Mouse (Mus musculus) embryonic facial prominence, embryonic 13.5 days (tissue): ENCODE data around the gene Foxk1. TPM values are rescaled to one million over a fixed set of nuclear protein-coding genes. Genes with fewer than 3 reads are reported as not detected.

Experiments used
- ATAC-seq: fragments of 200-750 bp; cut with Nextera tagmentation; 2 replicates; pipeline ENCODE4 v1.8.0; 2017; ENCODE audit warnings: low read depth; ENCODE audit not compliant: insufficient number of reproducible peaks, insufficient read depth, low FRiP score, low TSS enrichment
- H3K27ac ChIP-seq: fragments of 300-500 bp; sonication (generic); 2 replicates; pipeline ENCODE4 v1.5.1; 2015; ENCODE audit warnings: moderate library complexity, mild to moderate bottlenecking, inconsistent platforms
- H3K27me3 ChIP-seq: fragments of 300-500 bp; sonication (generic); 2 replicates; pipeline ENCODE4 v1.6.1; 2015; ENCODE audit warnings: mild to moderate bottlenecking, inconsistent platforms
- H3K36me3 ChIP-seq: fragments of 300-500 bp; sonication (generic); 2 replicates; pipeline ENCODE4 v1.6.1; 2015; ENCODE audit warnings: mild to moderate bottlenecking, inconsistent platforms
- H3K4me1 ChIP-seq: fragments of 300-500 bp; sonication (generic); 2 replicates; pipeline ENCODE4 v1.6.1; 2015; ENCODE audit warnings: inconsistent platforms
- H3K4me2 ChIP-seq: fragments of 300-500 bp; sonication (generic); 2 replicates; pipeline ENCODE4 v1.6.1; 2015; ENCODE audit warnings: moderate library complexity, mild to moderate bottlenecking, inconsistent platforms
- H3K4me3 ChIP-seq: fragments of 300-500 bp; sonication (generic); 2 replicates; pipeline ENCODE4 v1.5.1; 2015; ENCODE audit warnings: mild to moderate bottlenecking, inconsistent platforms
- H3K9ac ChIP-seq: fragments of 300-500 bp; sonication (generic); 2 replicates; pipeline ENCODE4 v1.6.1; 2015; ENCODE audit warnings: mild to moderate bottlenecking, inconsistent platforms
- H3K9me3 ChIP-seq: fragments of 300-500 bp; sonication (generic); 2 replicates; pipeline ENCODE4 v1.6.1; 2016; ENCODE audit warnings: inconsistent platforms
- WGBS: fragments of 180-500 bp; shearing (Covaris S2); methylation state at CpG from one replicate; pipeline ENCODE4 v1.1.7; 2015; ENCODE audit warnings: mixed read lengths; 5-methylcytosine and 5-hydroxymethylcytosine counted together
- polyA plus RNA-seq: library from polyadenylated mRNA; unstranded; fragments of >200 nt; fragmentation: Nextera tagmentation; extraction: Ambion mirVana; gene quantifications from 2 replicates; pipeline ENCODE4 v1.2.1, GENCODE M21; 2015

Foxk1 gene
- polyA plus RNA-seq, 1 experiment from 2014 or later, result 5.0 TPM

- H3K9me3 ChIP-seq, result no peaks in the 10 kb centered on the region
Observed at GRCm38 (mm10) chr5:142489955-142490707, 88.8 kb downstream of the Foxk1 start.

GRCm38 (mm10) chr5:142493307-142493706, 92.0 kb downstream of the Foxk1 start:
- H3K9me3 ChIP-seq, result no peaks in the 10 kb centered on the region
- peaks cover 8% of the 10 kb centered on the region for H3K4me1 ChIP-seq
- H3K36me3 ChIP-seq, result peaks cover 3% of the 10 kb centered on the region; the same call in 1 of the 2 replicates
- no peak overlapping the region for H3K4me3 ChIP-seq
- H3K27me3 ChIP-seq, result no peaks in the 10 kb centered on the region
- WGBS, result 63% methylated on average over 3 of the region's 3 CpGs
- H3K4me2 ChIP-seq, result no peak overlapping the region
- no peak overlapping the region for H3K27ac ChIP-seq
- H3K9ac ChIP-seq, result no peak overlapping the region
- ATAC-seq, result no peak

More at GRCm38 (mm10) chr5:142489955-142490707, 88.8 kb downstream of the Foxk1 start:
- no peak overlapping the region for H3K4me2 ChIP-seq
- no peak for ATAC-seq
- H3K4me3 ChIP-seq, result no peak overlapping the region
- peaks cover 6% of the 10 kb centered on the region for H3K4me1 ChIP-seq
- H3K27ac ChIP-seq, result no peak overlapping the region
- WGBS, result 69% methylated on average over 9 of the region's 9 CpGs
- no peak overlapping the region for H3K9ac ChIP-seq
- peaks cover 3% of the 10 kb centered on the region; the same call in 1 of the 2 replicates for H3K36me3 ChIP-seq
- H3K27me3 ChIP-seq, result no peaks in the 10 kb centered on the region

- 52% methylated on average over 14 of the region's 14 CpGs for WGBS
- ATAC-seq, result no peak
- H3K27me3 ChIP-seq, result no peaks in the 10 kb centered on the region
- H3K9me3 ChIP-seq, result no peaks in the 10 kb centered on the region
- no peak overlapping the region for H3K9ac ChIP-seq
- H3K4me1 ChIP-seq, result peaks cover 22% of the 10 kb centered on the region
- no peak overlapping the region for H3K4me3 ChIP-seq
- H3K36me3 ChIP-seq, result peaks cover 3% of the 10 kb centered on the region; the same call in 1 of the 2 replicates
- no peak overlapping the region for H3K4me2 ChIP-seq
- H3K27ac ChIP-seq, result no peak overlapping the region
Observed at GRCm38 (mm10) chr5:142495321-142496096, 94.2 kb downstream of the Foxk1 start.

GRCm38 (mm10) chr5:142498964-142499363, 97.7 kb downstream of the Foxk1 start:
- H3K4me3 ChIP-seq, result no peak overlapping the region
- ATAC-seq, result no peak
- H3K4me2 ChIP-seq, result no peak overlapping the region
- peaks cover under 1% of the 10 kb centered on the region; the same call in 1 of the 2 replicates for H3K36me3 ChIP-seq
- no peak overlapping the region for H3K9ac ChIP-seq
- no peaks in the 10 kb centered on the region for H3K27me3 ChIP-seq
- 35% methylated on average over 3 of the region's 3 CpGs for WGBS
- peaks cover 22% of the 10 kb centered on the region; the same call in 1 of the 2 replicates for H3K4me1 ChIP-seq
- no peak overlapping the region for H3K27ac ChIP-seq
- no peaks in the 10 kb centered on the region for H3K9me3 ChIP-seq

GRCm38 (mm10) chr5:142500918-142501317, 99.6 kb downstream of the Foxk1 start:
- H3K4me3 ChIP-seq, result no peak overlapping the region
- H3K27me3 ChIP-seq, result no peaks in the 10 kb centered on the region
- H3K4me2 ChIP-seq, result no peak overlapping the region
- H3K36me3 ChIP-seq, result no peaks in the 10 kb centered on the region
- H3K9me3 ChIP-seq, result no peaks in the 10 kb centered on the region
- peaks cover 18% of the 10 kb centered on the region; the same call in 1 of the 2 replicates for H3K4me1 ChIP-seq
- no peak overlapping the region for H3K27ac ChIP-seq
- no peak for ATAC-seq
- WGBS, result 78% methylated on average over 10 of the region's 10 CpGs
- no peak overlapping the region for H3K9ac ChIP-seq

- no peak overlapping the region for H3K27ac ChIP-seq
- peaks cover 18% of the 10 kb centered on the region; the same call in 1 of the 2 replicates for H3K4me1 ChIP-seq
- peaks cover 6% of the 10 kb centered on the region; the same call in 1 of the 2 replicates for H3K36me3 ChIP-seq
- H3K4me2 ChIP-seq, result no peak overlapping the region
- H3K9me3 ChIP-seq, result no peaks in the 10 kb centered on the region
- H3K27me3 ChIP-seq, result no peaks in the 10 kb centered on the region
- 11% methylated on average over 3 of the region's 3 CpGs for WGBS
- no peak overlapping the region for H3K9ac ChIP-seq
- no peak overlapping the region for H3K4me3 ChIP-seq
- peak; percentile 64; the same call in 1 of the 2 replicates for ATAC-seq
Observed at GRCm38 (mm10) chr5:142502414-142502813, 101.1 kb downstream of the Foxk1 start.

GRCm38 (mm10) chr5:142504175-142504574, 102.9 kb downstream of the Foxk1 start:
- Histone ChIP-seq H3K4me1 (peaks cover 19% of the 10 kb centered on the region; the same call in 1 of the 2 replicates), H3K36me3 (peaks cover 6% of the 10 kb centered on the region; the same call in 1 of the 2 replicates), H3K4me2 (no peak overlapping the region), H3K27ac (no peak overlapping the region), H3K9me3 (no peaks in the 10 kb centered on the region), H3K9ac (no peak overlapping the region), H3K27me3 (no peaks in the 10 kb centered on the region), H3K4me3 (no peak overlapping the region)
- ATAC-seq, result no peak
- WGBS, result 69% methylated on average over 3 of the region's 3 CpGs

GRCm38 (mm10) chr5:142505695-142506423, 104.6 kb downstream of the Foxk1 start:
- ATAC-seq, result no peak
- Histone ChIP-seq H3K9ac (no peak overlapping the region), H3K4me1 (peaks cover 19% of the 10 kb centered on the region), H3K4me3 (no peak overlapping the region), H3K36me3 (peaks cover 6% of the 10 kb centered on the region; the same call in 1 of the 2 replicates), H3K4me2 (no peak overlapping the region), H3K27ac (no peak overlapping the region), H3K9me3 (no peaks in the 10 kb centered on the region), H3K27me3 (no peaks in the 10 kb centered on the region)
- WGBS, result 80% methylated on average over 3 of the region's 3 CpGs

GRCm38 (mm10) chr5:142509141-142510060, 108.1 kb downstream of the Foxk1 start:
- Histone ChIP-seq H3K9ac (peak overlapping the region; percentile 58; the same call in 1 of the 2 replicates), H3K4me1 (peaks cover 14% of the 10 kb centered on the region), H3K27me3 (no peaks in the 10 kb centered on the region), H3K27ac (no peak overlapping the region; the same call in 1 of the 2 replicates), H3K36me3 (peaks cover 6% of the 10 kb centered on the region; the same call in 1 of the 2 replicates), H3K4me2 (peak overlapping the region; percentile 49), H3K4me3 (no peak overlapping the region), H3K9me3 (no peaks in the 10 kb centered on the region)
- ATAC-seq, result no peak
- 11% methylated on average over 15 of the region's 15 CpGs for WGBS

- H3K36me3 ChIP-seq, result peaks cover 6% of the 10 kb centered on the region; the same call in 1 of the 2 replicates
- H3K4me2 ChIP-seq, result peak overlapping the region; percentile 49; the same call in 1 of the 2 replicates
- no peak overlapping the region for H3K27ac ChIP-seq
Observed at GRCm38 (mm10) chr5:142510061-142510414, 108.7 kb downstream of the Foxk1 start.

More at GRCm38 (mm10) chr5:142510061-142510414, 108.7 kb downstream of the Foxk1 start:
- WGBS, result 51% methylated on average over 7 of the region's 7 CpGs
- H3K9me3 ChIP-seq, result no peaks in the 10 kb centered on the region
- H3K4me1 ChIP-seq, result peaks cover 14% of the 10 kb centered on the region
- no peak overlapping the region for H3K4me3 ChIP-seq
- no peaks in the 10 kb centered on the region for H3K27me3 ChIP-seq
- no peak for ATAC-seq
- 0 out of 2 replicates have a peak overlapping the region, but pooled peaks have one; percentile 58 for H3K9ac ChIP-seq
